Mouse (Mus musculus): ENCODE results near the gene Fnbp1.

Fnbp1 gene

GRCm38 (mm10) chr2:31096119-31096518 lies 45.7 kb downstream of the Fnbp1 start:
- in situ Hi-C loops (cut with MseI, MboI), result no loop called here

- in situ Hi-C loops (cut with MseI, MboI), result no loop called here
These were observed 47.2 kb downstream of the Fnbp1 start for GRCm38 (mm10) chr2:31094565-31094964.

GRCm38 (mm10) chr2:31092939-31093338 lies 48.9 kb downstream of the Fnbp1 start:
- in situ Hi-C loops (cut with MseI, MboI), result no loop called here

- in situ Hi-C loops (cut with MseI, MboI), result no loop called here
These were observed 50.6 kb downstream of the Fnbp1 start for GRCm38 (mm10) chr2:31091182-31091581.

- in situ Hi-C loops (cut with MseI, MboI), result no loop called here
These were observed 52.2 kb downstream of the Fnbp1 start for GRCm38 (mm10) chr2:31089607-31090006.

- in situ Hi-C loops (cut with MseI, MboI), result no loop called here
These were observed 52.9 kb downstream of the Fnbp1 start for GRCm38 (mm10) chr2:31088871-31089270.

GRCm38 (mm10) chr2:31087663-31088661 lies 53.8 kb downstream of the Fnbp1 start:
- in situ Hi-C loops (cut with MseI, MboI), result no loop called here

GRCm38 (mm10) chr2:31087085-31087484 lies 54.7 kb downstream of the Fnbp1 start:
- in situ Hi-C loops (cut with MseI, MboI), result no loop called here

GRCm38 (mm10) chr2:31086543-31086942 lies 55.3 kb downstream of the Fnbp1 start:
- in situ Hi-C loops (cut with MseI, MboI), result no loop called here

GRCm38 (mm10) chr2:31084169-31084850 lies 57.5 kb downstream of the Fnbp1 start:
- in situ Hi-C loops (cut with MseI, MboI), result no loop called here

- in situ Hi-C loops (cut with MseI, MboI), result no loop called here
These were observed 58.4 kb downstream of the Fnbp1 start for GRCm38 (mm10) chr2:31083372-31083771.

- in situ Hi-C loops (cut with MseI, MboI), result no loop called here
These were observed 59.2 kb downstream of the Fnbp1 start for GRCm38 (mm10) chr2:31082639-31083038.

- in situ Hi-C loops (cut with MseI, MboI), result no loop called here
These were observed 60.5 kb downstream of the Fnbp1 start for GRCm38 (mm10) chr2:31081349-31081748.

GRCm38 (mm10) chr2:31079117-31079516 lies 62.7 kb downstream of the Fnbp1 start:
- in situ Hi-C loops (cut with MseI, MboI), result no loop called here

- in situ Hi-C loops (cut with MseI, MboI), result no loop called here
These were observed 64.2 kb downstream of the Fnbp1 start for GRCm38 (mm10) chr2:31077574-31077973.

- in situ Hi-C loops (cut with MseI, MboI), result no loop called here
These were observed 65.3 kb downstream of the Fnbp1 start for GRCm38 (mm10) chr2:31076351-31077140.

GRCm38 (mm10) chr2:31075836-31076235 lies 66.0 kb downstream of the Fnbp1 start:
- in situ Hi-C loops (cut with MseI, MboI), result no loop called here

- in situ Hi-C loops (cut with MseI, MboI), result no loop called here
These were observed 66.6 kb downstream of the Fnbp1 start for GRCm38 (mm10) chr2:31075168-31075567.

- in situ Hi-C loops (cut with MseI, MboI), result no loop called here
These were observed 72.3 kb downstream of the Fnbp1 start for GRCm38 (mm10) chr2:31069506-31069905.

- in situ Hi-C loops (cut with MseI, MboI), result no loop called here
These were observed 72.7 kb downstream of the Fnbp1 start for GRCm38 (mm10) chr2:31069114-31069445.

- in situ Hi-C loops (cut with MseI, MboI), result no loop called here
These were observed 73.3 kb downstream of the Fnbp1 start for GRCm38 (mm10) chr2:31068246-31069113.
